12 mouse cellular contexts compared by ENCODE assay signal in genomic region chr4:99064524-99064923, GRCm38 (mm10). TPM values are rescaled to one million over a fixed set of nuclear protein-coding genes. Genes with fewer than 3 reads are reported as not detected.
DNase-seq lines count a peak whose midpoint lies in the region; ATAC-seq and TF ChIP-seq lines count a peak whose summit lies in the region.
"Had no signal": no experiment of that assay in that cellular context is flagged by ENCODE, and none has a peak within 500 bp of the region (broad histone marks: within the 10 kb centered on the region; RNA-seq: fewer than 3 reads in every experiment).

No protein-coding gene starts in this region.

- ATAC-seq in frontal cortex, adult (ENCODE audit: low TSS enrichment): peak; percentile 36; the same call in 1 of the 2 replicates
- no peak for ATAC-seq in stomach, postnatal 0 days (ENCODE audit: low FRiP score, low TSS enrichment)

- H3K27ac ChIP-seq in stomach, postnatal 0 days (replicated peaks): no peak overlapping the region
- H3K27ac ChIP-seq: liver, embryonic 15.5 days had no signal

- no peak for TF ChIP-seq EP300 in stomach, postnatal 0 days (optimal IDR thresholded peaks at IDR 0.05)

- no peaks in the 10 kb centered on the region for H3K27me3 ChIP-seq in stomach, postnatal 0 days (ENCODE audit: control insufficient read depth, insufficient read depth, low read length)
- H3K27me3 ChIP-seq: liver, embryonic 15.5 days had no signal

- H3K4me2 ChIP-seq in stomach, postnatal 0 days (replicated peaks; ENCODE audit: low read depth): no peak overlapping the region
- H3K4me2 ChIP-seq: liver, embryonic 15.5 days had no signal

- 35% methylated on average over 5 of the region's 5 CpGs for WGBS in large intestine, adult 2 months
- 43% methylated on average over 5 of the region's 5 CpGs for WGBS in stomach, postnatal 0 days

- no peaks in the 10 kb centered on the region for H3K4me1 ChIP-seq in stomach, postnatal 0 days (replicated peaks; ENCODE audit: control insufficient read depth, insufficient read depth)
- H3K4me1 ChIP-seq: liver, embryonic 15.5 days had no signal

- H3K36me3 ChIP-seq in stomach, postnatal 0 days (ENCODE audit: control insufficient read depth, insufficient read depth, low read length): peaks cover 2% of the 10 kb centered on the region; the same call in 1 of the 2 replicates

- H3K9ac ChIP-seq in stomach, postnatal 0 days (ENCODE audit: low read length): no peak overlapping the region
- H3K9ac ChIP-seq: liver, embryonic 15.5 days had no signal

- DNase-seq in frontal cortex, postnatal 36 days (ENCODE audit: low spot score in 2 of 2): no peak
- peak; percentile 7 to 32 for DNase-seq in urinary bladder, adult 18-20 months (ENCODE audit: low spot score in 2 of 2)
- no peak for DNase-seq in urinary bladder, adult 2 months (ENCODE audit: low spot score)
- peak; percentile 18 for DNase-seq in large intestine, adult 2 months (ENCODE audit: low read depth, low spot score)
- DNase-seq in stomach, postnatal 0 days (ENCODE audit: low spot score): peak; percentile 39
- DNase-seq in left cerebral cortex, adult 11 months (ENCODE audit: low spot score): no peak
- DNase-seq in testis, postnatal 10 days (ENCODE audit: low spot score): no peak
- DNase-seq: cerebellum, adult 11 months; thymus, postnatal 4 days had no signal

- no peaks in the 10 kb centered on the region for H3K9me3 ChIP-seq in stomach, postnatal 0 days (ENCODE audit: control insufficient read depth, low read length)
- H3K9me3 ChIP-seq: liver, embryonic 15.5 days had no signal

- no peak for TF ChIP-seq CTCF in stomach, postnatal 0 days (IDR thresholded peaks at IDR 0.05; ENCODE audit: low read depth)

- H3K4me3 ChIP-seq in stomach, postnatal 0 days (ENCODE audit: low read depth, low read length): no peak overlapping the region
- H3K4me3 ChIP-seq: erythroblast, embryonic 14.5 days; liver, embryonic 15.5 days had no signal

RNA-seq across cellular contexts. Expression of gene Angptl3, which starts 33.8 kb away (rescaled TPM):
- polyA plus RNA-seq in urinary bladder, adult 2 months (2012; rRNA removed): 0.04 TPM in 1 of 2 replicates, not detected in the other
- not detected in 2 replicates for polyA plus RNA-seq in large intestine, adult 2 months (2012; rRNA removed)
- 0.81 and 1.4 TPM in 2 replicates for polyA plus RNA-seq in stomach, postnatal 0 days (2015; fragmentation: Nextera tagmentation; extraction: Ambion mirVana)

RNA-seq across cellular contexts. Expression of gene Dock7, which starts 56.2 kb away (rescaled TPM):
- polyA plus RNA-seq in urinary bladder, adult 2 months (2012; rRNA removed): 105 and 128 TPM in 2 replicates
- polyA plus RNA-seq in large intestine, adult 2 months (2012; rRNA removed): 18.0 and 25.3 TPM in 2 replicates
- 19.1 and 20.5 TPM in 2 replicates for polyA plus RNA-seq in stomach, postnatal 0 days (2015; fragmentation: Nextera tagmentation; extraction: Ambion mirVana)

Comparison
In these comparisons a context has a peak if more than half of its experiments do, and no peak if none do; other contexts are left out.
1. DNase-seq: peak in urinary bladder, adult 18-20 months (2 of 2), large intestine, adult 2 months (single experiment) and stomach, postnatal 0 days (single experiment); none in frontal cortex, postnatal 36 days (0 of 2), urinary bladder, adult 2 months (single experiment), left cerebral cortex, adult 11 months (single experiment) and testis, postnatal 10 days (single experiment).